Mouse (Mus musculus) limb, embryonic 14.5 days (tissue): Measurements from ENCODE around the gene Tlr11. TPM values are rescaled to one million over a fixed set of nuclear protein-coding genes. Genes with fewer than 3 reads are reported as not detected.

Experiments used
- ATAC-seq: fragments of 200-750 bp; cut with Nextera tagmentation; 2 replicates; pipeline ENCODE4 v1.8.0; 2017; ENCODE audit warnings: low read depth, moderate number of reproducible peaks, moderate TSS enrichment; ENCODE audit not compliant: low FRiP score
- DNase-seq: peaks from one replicate; pipeline ENCODE4 v3.0.0-alpha.2; 2015; ENCODE audit warnings: low spot score
- H3K27ac ChIP-seq: fragments of 300-500 bp; sonication (generic); replicated peaks from 2 replicates; pipeline ENCODE4 v1.5.1; 2014; ENCODE audit warnings: low read depth, mild to moderate bottlenecking, low read length, moderate library complexity, mixed read lengths
- H3K27me3 ChIP-seq: fragments of 300-500 bp; sonication (generic); 2 replicates; pipeline ENCODE4 v1.6.1; 2014; ENCODE audit warnings: low read length, mixed read lengths; ENCODE audit not compliant: control insufficient read depth, insufficient read depth
- H3K36me3 ChIP-seq: fragments of 300-500 bp; sonication (generic); 2 replicates; pipeline ENCODE4 v1.6.1; 2014; ENCODE audit warnings: mild to moderate bottlenecking, low read length, moderate library complexity, mixed read lengths; ENCODE audit not compliant: control insufficient read depth, insufficient read depth
- H3K4me1 ChIP-seq: fragments of 300-500 bp; sonication (generic); 2 replicates; pipeline ENCODE4 v1.6.1; 2014; ENCODE audit warnings: antibody characterized with exemption, low read length, mixed read lengths; ENCODE audit not compliant: control insufficient read depth, insufficient read depth
- H3K4me2 ChIP-seq: fragments of 300-500 bp; sonication (generic); replicated peaks from 2 replicates; pipeline ENCODE4 v1.6.1; 2014; ENCODE audit warnings: low read depth, mild to moderate bottlenecking, low read length, moderate library complexity; ENCODE audit not compliant: severe bottlenecking
- H3K4me3 ChIP-seq: fragments of 300-500 bp; sonication (generic); replicated peaks from 2 replicates; pipeline ENCODE4 v1.5.1; 2014; ENCODE audit warnings: low read length
- H3K9ac ChIP-seq: fragments of 300-500 bp; sonication (generic); 2 replicates; pipeline ENCODE4 v1.6.1; 2014; ENCODE audit warnings: mild to moderate bottlenecking, low read depth, low read length, moderate library complexity; ENCODE audit not compliant: severe bottlenecking
- H3K9me3 ChIP-seq: fragments of 300-500 bp; sonication (generic); 2 replicates; pipeline ENCODE4 v1.6.1; 2016; ENCODE audit warnings: low read length; ENCODE audit not compliant: control insufficient read depth
- POLR2A ChIP-seq: fragments of 200-500 bp; IDR thresholded peaks from 2 replicates; pipeline ENCODE4 v1.8.0; 2012; ENCODE audit warnings: inconsistent platforms, mild to moderate bottlenecking, moderate library complexity, borderline replicate concordance; ENCODE audit not compliant: insufficient read depth, insufficient read length; ENCODE audit errors: extremely low read depth
- WGBS: fragments of 180-500 bp; shearing (Covaris S2); extraction: QIAGEN DNeasy Blood & Tissue Kit; methylation state at CpG from one replicate; pipeline ENCODE4 v1.1.7; 2014; 5-methylcytosine and 5-hydroxymethylcytosine counted together
- polyA plus RNA-seq, 2 experiments: library from polyadenylated mRNA; depleted of rRNA in 1 of 2; stranded (reverse) in 1 of 2; unstranded in 1 of 2; fragments of >200 nt; fragmentation: Nextera tagmentation in 1 of 2; extraction: Ambion mirVana in 1 of 2; gene quantifications; 2 replicates each; pipeline versions ENCODE4 v1.2.1 to v1.2.3; 2012 to 2014

Tlr11 gene
- polyA plus RNA-seq, 2 experiments: 0.04 TPM; not detected in 1

- no peaks in the 10 kb centered on the region for H3K36me3 ChIP-seq
- no peak overlapping the region for H3K27ac ChIP-seq
- H3K4me2 ChIP-seq: no peak overlapping the region
- no peak overlapping the region for H3K9ac ChIP-seq
- H3K27me3 ChIP-seq: no peaks in the 10 kb centered on the region
- DNase-seq (no peak), ATAC-seq (no peak)
- no peak for TF ChIP-seq POLR2A
- no peaks in the 10 kb centered on the region for H3K9me3 ChIP-seq
- no peak overlapping the region for H3K4me3 ChIP-seq
- 82% methylated on average over 2 of the region's 2 CpGs for WGBS
- H3K4me1 ChIP-seq: no peaks in the 10 kb centered on the region
These were observed 5.8 kb downstream of the Tlr11 start for GRCm38 (mm10) chr14:50363561-50363960.

- no peak for TF ChIP-seq POLR2A
- WGBS: 81% methylated on average over 2 of the region's 2 CpGs
- H3K27ac ChIP-seq: no peak within 1 kb of the TSS
- no peaks in the 10 kb centered on the region for H3K9me3 ChIP-seq
- no peak within 1 kb of the TSS for H3K9ac ChIP-seq
- no peaks in the 10 kb centered on the region for H3K36me3 ChIP-seq
- no peak within 1 kb of the TSS for H3K4me3 ChIP-seq
- no peak within 1 kb of the TSS for H3K4me2 ChIP-seq
- DNase-seq (no peak), ATAC-seq (no peak)
- H3K4me1 ChIP-seq: no peaks in the 10 kb centered on the region
- no peaks in the 10 kb centered on the region for H3K27me3 ChIP-seq
These were observed 23.1 kb downstream of the Tlr11 start, which contains the start of gene Olfr736 for GRCm38 (mm10) chr14:50380863-50381262. TSS of gene Olfr736 (plus strand) at chr14:50381163.

GRCm38 (mm10) chr14:50407268-50407667 is 49.6 kb downstream of the Tlr11 start, which contains the start of gene Olfr738:
TSS of gene Olfr738 (plus strand) at chr14:50407568.
- no peak for ATAC-seq
- no peak for DNase-seq
- no peak within 1 kb of the TSS for H3K9ac ChIP-seq
- no peak for TF ChIP-seq POLR2A
- H3K4me2 ChIP-seq: no peak within 1 kb of the TSS
- no peak within 1 kb of the TSS for H3K4me3 ChIP-seq
- H3K27me3 ChIP-seq: no peaks in the 10 kb centered on the region
- no peaks in the 10 kb centered on the region for H3K4me1 ChIP-seq
- no peak within 1 kb of the TSS for H3K27ac ChIP-seq
- 85% methylated on average over 1 of the region's 1 CpGs for WGBS
- no peaks in the 10 kb centered on the region for H3K9me3 ChIP-seq
- H3K36me3 ChIP-seq: no peaks in the 10 kb centered on the region

Other genes with a start within 250 kb of the Tlr11 start
- not detected in 2 replicates for gene Olfr727, start 234.7 kb upstream of the Tlr11 start, polyA plus RNA-seq (2012; rRNA removed)
- not detected in 2 replicates for gene Olfr727, start 234.7 kb upstream of the Tlr11 start, polyA plus RNA-seq (2014; fragmentation: Nextera tagmentation; extraction: Ambion mirVana)
- gene Olfr728, start 215.2 kb upstream of the Tlr11 start, polyA plus RNA-seq (2012; rRNA removed): not detected in 2 replicates
- not detected in 2 replicates for gene Olfr728, start 215.2 kb upstream of the Tlr11 start, polyA plus RNA-seq (2014; fragmentation: Nextera tagmentation; extraction: Ambion mirVana)
- not detected in 2 replicates for gene Olfr729, start 205.0 kb upstream of the Tlr11 start, polyA plus RNA-seq (2012; rRNA removed)
- not detected in 2 replicates for gene Olfr729, start 205.0 kb upstream of the Tlr11 start, polyA plus RNA-seq (2014; fragmentation: Nextera tagmentation; extraction: Ambion mirVana)
- gene Olfr730, start 169.7 kb upstream of the Tlr11 start, polyA plus RNA-seq (2012; rRNA removed): not detected in 2 replicates
- gene Olfr730, start 169.7 kb upstream of the Tlr11 start, polyA plus RNA-seq (2014; fragmentation: Nextera tagmentation; extraction: Ambion mirVana): not detected in 2 replicates
- not detected in 2 replicates for gene Olfr731, start 116.0 kb upstream of the Tlr11 start, polyA plus RNA-seq (2012; rRNA removed)
- gene Olfr731, start 116.0 kb upstream of the Tlr11 start, polyA plus RNA-seq (2014; fragmentation: Nextera tagmentation; extraction: Ambion mirVana): not detected in 2 replicates
- not detected in 2 replicates for gene Olfr732, start 73.7 kb upstream of the Tlr11 start, polyA plus RNA-seq (2012; rRNA removed)
- not detected in 2 replicates for gene Olfr732, start 73.7 kb upstream of the Tlr11 start, polyA plus RNA-seq (2014; fragmentation: Nextera tagmentation; extraction: Ambion mirVana)
- gene Olfr733, start 56.4 kb upstream of the Tlr11 start, polyA plus RNA-seq (2012; rRNA removed): 0.12 TPM in 1 of 2 replicates, not detected in the other
- not detected in 2 replicates for gene Olfr733, start 56.4 kb upstream of the Tlr11 start, polyA plus RNA-seq (2014; fragmentation: Nextera tagmentation; extraction: Ambion mirVana)
- not detected in 2 replicates for gene Olfr734, start 31.2 kb upstream of the Tlr11 start, polyA plus RNA-seq (2012; rRNA removed)
- not detected in 2 replicates for gene Olfr734, start 31.2 kb upstream of the Tlr11 start, polyA plus RNA-seq (2014; fragmentation: Nextera tagmentation; extraction: Ambion mirVana)
- gene Olfr735, start 9.0 kb upstream of the Tlr11 start, polyA plus RNA-seq (2012; rRNA removed): not detected in 2 replicates
- gene Olfr735, start 9.0 kb upstream of the Tlr11 start, polyA plus RNA-seq (2014; fragmentation: Nextera tagmentation; extraction: Ambion mirVana): not detected in 2 replicates
- gene Olfr736, start 23.2 kb downstream of the Tlr11 start, polyA plus RNA-seq (2012; rRNA removed): not detected in 2 replicates
- not detected in 2 replicates for gene Olfr736, start 23.2 kb downstream of the Tlr11 start, polyA plus RNA-seq (2014; fragmentation: Nextera tagmentation; extraction: Ambion mirVana)
- gene Olfr738, start 49.7 kb downstream of the Tlr11 start, polyA plus RNA-seq (2012; rRNA removed): not detected in 2 replicates
- not detected in 2 replicates for gene Olfr738, start 49.7 kb downstream of the Tlr11 start, polyA plus RNA-seq (2014; fragmentation: Nextera tagmentation; extraction: Ambion mirVana)
- not detected in 2 replicates for gene Olfr739, start 60.7 kb downstream of the Tlr11 start, polyA plus RNA-seq (2012; rRNA removed)
- not detected in 2 replicates for gene Olfr739, start 60.7 kb downstream of the Tlr11 start, polyA plus RNA-seq (2014; fragmentation: Nextera tagmentation; extraction: Ambion mirVana)
- not detected in 2 replicates for gene Olfr740, start 87.6 kb downstream of the Tlr11 start, polyA plus RNA-seq (2012; rRNA removed)
- gene Olfr740, start 87.6 kb downstream of the Tlr11 start, polyA plus RNA-seq (2014; fragmentation: Nextera tagmentation; extraction: Ambion mirVana): not detected in 2 replicates
- gene Olfr741, start 114.8 kb downstream of the Tlr11 start, polyA plus RNA-seq (2012; rRNA removed): not detected in 2 replicates
- not detected in 2 replicates for gene Olfr741, start 114.8 kb downstream of the Tlr11 start, polyA plus RNA-seq (2014; fragmentation: Nextera tagmentation; extraction: Ambion mirVana)
- not detected in 2 replicates for gene Olfr742, start 145.7 kb downstream of the Tlr11 start, polyA plus RNA-seq (2012; rRNA removed)
- gene Olfr742, start 145.7 kb downstream of the Tlr11 start, polyA plus RNA-seq (2014; fragmentation: Nextera tagmentation; extraction: Ambion mirVana): not detected in 2 replicates
- not detected in 2 replicates for gene Olfr743, start 163.9 kb downstream of the Tlr11 start, polyA plus RNA-seq (2012; rRNA removed)
- gene Olfr743, start 163.9 kb downstream of the Tlr11 start, polyA plus RNA-seq (2014; fragmentation: Nextera tagmentation; extraction: Ambion mirVana): not detected in 2 replicates